Mouse (Mus musculus): ENCODE data around the gene Pilrb2. TPM values are rescaled to one million over a fixed set of nuclear protein-coding genes. Genes with fewer than 3 reads are reported as not detected.
"Not testable (repeated sequence)": the region's sequence is repeated elsewhere in the genome, so short reads cannot be mapped to it uniquely, and the experiment has no call there.

The Pilrb2 gene
- total RNA-seq, 2 experiments from 2014 or later: 0.81 TPM; not detected in 1

DNA sequence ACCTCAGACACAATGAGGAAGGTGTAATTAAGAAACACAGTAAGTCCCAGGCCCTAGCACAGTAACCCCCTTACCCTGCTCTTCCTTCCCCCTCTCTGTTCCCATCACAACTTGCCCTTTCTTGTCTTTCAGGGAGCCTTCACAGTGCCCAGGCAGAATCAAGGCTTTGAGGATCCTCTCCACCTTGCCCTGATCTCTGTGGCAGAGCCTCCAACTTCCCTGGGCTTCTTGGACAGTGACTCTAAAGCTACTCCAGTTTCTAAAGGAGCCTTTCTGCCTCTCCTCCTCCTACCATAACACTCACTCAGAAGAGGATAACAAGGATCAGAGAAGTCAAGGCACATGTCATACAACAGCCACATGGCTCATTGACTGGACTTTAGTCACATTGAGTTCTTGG is 35.0 kb downstream of the Pilrb2 start:
- intact Hi-C loops (cut with DNase I): no loop called here
- DNase-seq (ENCODE audit: low spot score): no peak

DNA sequence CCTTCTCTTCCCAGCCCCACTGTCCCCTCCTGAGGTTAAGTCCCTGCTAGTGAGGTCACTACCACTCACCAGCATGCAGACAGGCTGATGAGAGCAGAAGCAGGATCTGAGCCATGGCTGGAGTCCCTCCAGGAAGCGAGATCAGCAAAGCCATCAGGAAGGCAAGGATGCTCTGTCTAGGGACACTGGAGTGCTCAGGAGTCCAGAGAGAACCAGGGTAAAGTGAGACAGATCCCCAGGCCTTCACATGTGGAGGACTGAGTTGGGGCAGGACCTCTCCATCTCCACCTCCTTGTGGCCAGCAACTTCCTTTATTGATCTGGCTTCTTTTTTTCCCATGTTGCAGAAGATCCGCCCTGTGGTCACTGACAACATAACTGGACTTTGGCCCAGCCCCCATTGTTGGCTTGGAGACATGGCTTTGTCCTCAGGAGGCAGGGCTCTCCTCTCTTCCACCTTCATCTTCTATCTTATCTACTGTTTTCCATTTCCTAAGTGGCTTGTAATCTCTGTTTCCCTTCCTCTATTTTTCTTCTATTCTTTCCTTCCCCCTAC is 35.6 kb downstream of the Pilrb2 start, which contains the start of gene Pilra:
Gene Pilra, minus strand, starts transcription at position 316 of the 555 bp plus-strand sequence.
- intact Hi-C loops (cut with DNase I); DNase-seq (ENCODE audit: low spot score): not testable (repeated sequence)

DNA sequence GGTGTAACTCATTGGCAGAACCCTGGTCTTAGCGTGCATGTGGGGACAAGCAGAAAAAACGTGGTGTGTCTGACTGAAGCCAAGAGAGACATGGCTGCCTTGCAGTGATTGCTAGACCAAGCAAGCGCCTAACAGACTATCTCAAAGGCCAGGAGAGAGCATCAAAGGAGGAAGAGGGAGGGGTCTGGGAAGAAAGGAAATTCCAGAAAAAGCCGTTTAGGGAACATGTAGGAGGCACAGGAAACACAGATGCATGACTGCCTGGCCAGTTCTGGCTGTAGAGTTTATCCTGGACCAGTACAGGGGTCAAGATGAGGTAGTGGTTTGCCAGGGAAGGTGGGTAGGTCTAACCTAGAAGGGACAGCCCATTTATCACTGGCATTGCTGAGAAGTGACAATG is 38.1 kb downstream of the Pilrb2 start:
- intact Hi-C loops (cut with DNase I): no loop called here
- DNase-seq (ENCODE audit: low spot score): no peak

DNA sequence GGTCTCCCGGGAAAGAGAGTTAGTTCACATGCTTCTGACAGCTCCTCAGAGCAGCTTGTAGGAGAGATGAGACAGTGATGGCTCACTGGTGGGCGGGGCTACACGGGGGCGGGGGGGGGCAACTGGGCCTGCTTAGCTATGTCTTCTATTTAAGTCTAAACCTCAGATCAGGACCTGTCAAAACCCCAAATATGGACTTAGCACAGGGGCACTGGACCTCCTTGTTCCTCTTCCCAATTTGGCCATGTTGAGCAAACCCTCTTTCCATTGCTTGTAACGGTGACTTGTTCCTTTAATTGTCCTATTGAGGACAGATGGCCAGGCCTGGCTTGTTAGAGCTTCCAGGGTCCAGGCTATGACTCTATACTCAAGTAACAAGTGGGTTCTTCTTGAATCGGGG is 40.1 kb downstream of the Pilrb2 start:
- no peak for DNase-seq (ENCODE audit: low spot score)
- intact Hi-C loops (cut with DNase I): no loop called here

DNA sequence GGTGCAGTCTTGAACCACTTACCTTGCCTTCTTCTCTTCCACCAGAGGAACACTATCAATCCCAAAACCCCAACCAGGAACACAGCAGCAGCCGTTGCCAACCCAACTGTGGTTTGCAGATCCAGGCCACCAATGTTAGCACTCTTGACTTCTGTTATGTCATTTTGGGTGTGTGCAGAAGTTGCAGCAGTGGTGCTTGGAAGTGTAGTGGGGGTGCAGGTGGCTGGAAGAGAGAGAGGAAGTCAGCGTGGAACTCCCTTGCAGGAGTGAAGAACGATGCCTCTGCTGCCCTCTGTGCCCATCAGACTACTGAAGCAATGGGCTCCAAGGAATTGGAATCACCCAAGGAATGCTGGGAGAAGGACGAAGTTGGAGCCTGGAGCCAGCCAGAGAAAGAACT is 40.5 kb downstream of the Pilrb2 start:
- intact Hi-C loops (cut with DNase I): no loop called here
- no peak for DNase-seq (ENCODE audit: low spot score)

DNA sequence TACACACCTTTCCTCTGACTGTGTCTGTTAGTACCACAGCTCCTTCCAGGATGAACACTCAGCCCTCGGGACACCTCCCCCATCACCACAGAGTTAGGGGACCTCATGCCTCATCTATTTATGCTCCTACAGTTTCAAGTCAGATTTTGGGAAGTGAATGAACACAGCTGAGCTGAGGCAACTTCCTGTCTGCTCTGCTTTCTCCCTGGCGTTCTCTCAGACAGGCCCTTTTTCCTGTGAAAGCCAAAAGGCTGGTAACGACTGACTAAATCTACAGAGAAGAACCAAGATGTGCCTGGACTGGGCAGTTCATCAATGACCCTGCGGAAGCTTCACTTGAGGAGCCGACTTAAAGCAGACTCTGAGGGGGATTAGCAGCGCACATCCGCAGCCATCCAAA is 41.4 kb downstream of the Pilrb2 start:
- no peak for DNase-seq (ENCODE audit: low spot score)
- intact Hi-C loops (cut with DNase I): no loop called here

DNA sequence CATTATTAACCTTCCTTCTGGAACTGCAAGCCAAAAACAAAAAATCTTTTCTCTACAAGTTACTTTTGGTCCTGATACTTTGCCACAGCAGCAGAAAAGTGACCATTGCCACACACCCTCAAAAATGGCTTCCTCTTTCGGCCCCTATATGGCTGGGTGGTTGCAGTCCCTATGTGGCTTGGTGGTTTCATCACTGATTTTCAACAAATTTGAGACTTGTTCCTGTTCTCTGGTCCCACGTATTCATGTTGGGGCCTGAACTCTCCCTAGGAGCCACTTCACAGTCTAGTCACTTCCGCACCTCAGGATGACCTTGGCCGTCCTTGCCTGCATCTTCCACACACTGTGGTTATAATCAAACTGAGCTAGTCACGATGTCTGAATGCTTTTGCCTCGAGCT is 42.9 kb downstream of the Pilrb2 start:
- intact Hi-C loops (cut with DNase I): no loop called here
- no peak for DNase-seq (ENCODE audit: low spot score)

DNA sequence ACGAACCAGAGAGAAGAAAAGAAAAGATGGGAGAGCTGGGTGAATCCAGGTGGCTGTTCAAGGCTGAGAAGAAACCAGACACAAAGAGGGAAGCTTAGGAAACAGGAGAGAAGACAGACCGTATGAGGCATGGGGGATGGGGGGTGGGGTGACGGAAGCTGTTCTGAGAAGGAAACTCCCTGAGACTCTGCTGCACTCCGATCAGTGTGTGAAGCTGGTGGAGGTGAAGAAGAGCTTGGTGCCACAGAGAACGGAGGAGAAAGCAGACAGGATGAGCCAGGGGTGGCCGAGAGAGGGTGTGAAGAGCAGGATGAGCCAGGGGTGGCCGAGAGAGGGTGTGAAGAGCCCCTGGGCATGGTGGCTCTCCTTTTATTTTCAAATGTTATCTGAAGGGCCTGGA is 45.2 kb downstream of the Pilrb2 start:
- intact Hi-C loops (cut with DNase I): no loop called here
- DNase-seq (ENCODE audit: low spot score): no peak

DNA sequence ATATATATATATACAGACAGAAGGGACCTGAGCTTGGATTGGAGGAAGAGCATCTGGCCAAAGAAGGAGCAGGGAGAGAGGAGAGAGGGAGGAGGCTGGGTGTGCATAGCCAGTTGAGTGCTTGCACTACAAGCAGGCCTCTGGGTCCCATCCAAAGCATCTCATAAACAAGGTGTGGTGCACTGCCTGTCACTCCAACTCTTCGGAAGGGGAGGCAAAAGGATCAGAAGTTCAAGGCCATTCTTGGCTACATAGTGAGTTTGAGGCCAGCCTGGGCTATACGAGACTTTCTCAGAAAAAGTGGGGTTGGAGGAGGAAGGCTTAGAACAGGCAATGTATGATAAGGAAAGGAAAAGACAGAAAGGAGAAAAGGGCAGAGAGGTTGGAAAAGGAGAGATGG is 45.6 kb downstream of the Pilrb2 start:
- DNase-seq (ENCODE audit: low spot score): no peak
- intact Hi-C loops (cut with DNase I): no loop called here

DNA sequence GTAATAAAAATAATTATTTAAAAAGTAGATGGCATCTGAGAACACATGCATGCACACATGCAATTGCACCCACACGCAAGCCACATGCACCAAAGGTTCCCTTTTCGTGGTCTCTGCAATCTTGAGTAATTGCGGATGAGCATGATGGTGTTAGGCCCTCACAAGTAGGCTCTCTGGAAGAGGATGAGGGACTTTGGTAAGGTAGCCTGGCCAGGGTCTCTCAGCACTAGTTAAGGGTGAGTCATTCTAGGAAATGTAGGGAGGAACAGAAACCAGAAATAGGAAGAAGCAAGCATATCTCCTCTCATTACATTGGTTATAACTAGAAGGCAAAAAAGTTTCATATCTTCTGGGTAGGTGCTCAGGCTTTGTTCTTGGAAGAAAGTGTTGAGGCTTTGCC is 46.6 kb downstream of the Pilrb2 start:
- intact Hi-C loops (cut with DNase I): no loop called here
- DNase-seq (ENCODE audit: low spot score): no peak

DNA sequence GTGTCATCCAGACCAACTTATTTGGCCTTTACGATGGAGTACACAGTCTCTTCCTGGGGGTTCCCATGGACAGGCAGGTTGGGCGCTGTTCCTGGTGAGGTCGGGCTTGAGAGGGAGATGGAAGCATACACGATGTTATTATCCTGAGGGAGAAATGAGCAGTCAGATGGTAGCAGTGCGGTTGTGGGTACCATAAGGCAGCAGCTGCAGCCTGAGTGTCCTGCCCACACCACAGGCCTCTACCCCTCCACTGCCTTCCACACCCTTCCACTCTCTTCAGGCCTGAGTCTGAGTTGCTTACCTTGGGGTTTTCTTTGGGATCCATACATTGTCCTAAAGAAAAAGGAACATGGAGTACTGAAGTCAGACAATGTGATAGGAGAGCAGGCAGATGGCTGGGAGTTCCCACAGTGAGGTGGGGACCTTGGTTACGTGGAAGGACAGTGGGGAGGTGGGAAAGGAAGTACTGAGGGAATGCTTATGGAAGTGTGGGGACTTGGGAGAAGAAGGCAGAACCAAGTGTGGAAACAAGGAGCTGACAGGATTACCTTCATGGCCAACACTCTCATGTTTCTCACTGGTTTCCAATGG is 48.1 kb downstream of the Pilrb2 start:
- intact Hi-C loops (cut with DNase I): no loop called here
- DNase-seq (ENCODE audit: low spot score): no peak

DNA sequence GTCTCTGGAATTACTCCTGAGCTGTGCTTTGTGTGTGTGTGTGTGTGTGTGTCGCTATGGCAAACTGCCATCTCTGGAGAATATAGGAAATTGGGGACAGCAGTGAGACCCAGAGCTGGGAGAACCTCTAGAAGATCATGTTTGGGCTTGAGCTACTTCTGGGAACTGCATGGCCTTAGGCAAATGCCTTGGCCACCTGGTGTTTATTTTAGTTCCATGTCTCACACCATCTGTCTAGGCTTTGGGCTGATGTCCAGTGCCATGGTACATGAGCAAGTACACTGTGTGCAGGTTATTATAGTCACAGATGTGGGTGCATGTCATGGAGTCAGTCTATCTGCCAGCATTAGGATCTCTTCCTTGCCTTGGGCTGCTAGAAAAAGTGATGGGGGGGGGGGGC is 49.0 kb downstream of the Pilrb2 start:
- intact Hi-C loops (cut with DNase I): no loop called here
- no peak for DNase-seq (ENCODE audit: low spot score)

DNA sequence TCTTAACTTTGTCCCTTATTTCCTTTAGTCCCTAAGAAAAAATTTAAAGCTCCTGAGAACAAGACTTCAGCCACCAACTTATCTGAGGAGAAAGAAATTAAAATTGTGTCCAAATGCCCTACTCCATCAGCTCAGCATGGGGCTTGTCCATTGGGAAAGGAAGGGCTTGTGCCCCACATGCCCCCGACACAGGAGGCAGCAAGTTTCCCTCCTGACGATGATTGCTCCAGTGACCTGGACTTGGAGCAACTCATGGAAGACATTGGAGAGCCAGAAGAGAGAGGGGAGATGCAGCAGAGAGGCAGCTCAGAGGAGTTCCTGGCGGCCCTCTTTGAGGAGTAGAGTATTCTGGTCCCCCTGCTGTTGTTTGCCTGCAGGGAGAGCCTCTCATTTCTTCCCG is 49.5 kb downstream of the Pilrb2 start:
- intact Hi-C loops (cut with DNase I): no loop called here
- DNase-seq (ENCODE audit: low spot score): no peak

DNA sequence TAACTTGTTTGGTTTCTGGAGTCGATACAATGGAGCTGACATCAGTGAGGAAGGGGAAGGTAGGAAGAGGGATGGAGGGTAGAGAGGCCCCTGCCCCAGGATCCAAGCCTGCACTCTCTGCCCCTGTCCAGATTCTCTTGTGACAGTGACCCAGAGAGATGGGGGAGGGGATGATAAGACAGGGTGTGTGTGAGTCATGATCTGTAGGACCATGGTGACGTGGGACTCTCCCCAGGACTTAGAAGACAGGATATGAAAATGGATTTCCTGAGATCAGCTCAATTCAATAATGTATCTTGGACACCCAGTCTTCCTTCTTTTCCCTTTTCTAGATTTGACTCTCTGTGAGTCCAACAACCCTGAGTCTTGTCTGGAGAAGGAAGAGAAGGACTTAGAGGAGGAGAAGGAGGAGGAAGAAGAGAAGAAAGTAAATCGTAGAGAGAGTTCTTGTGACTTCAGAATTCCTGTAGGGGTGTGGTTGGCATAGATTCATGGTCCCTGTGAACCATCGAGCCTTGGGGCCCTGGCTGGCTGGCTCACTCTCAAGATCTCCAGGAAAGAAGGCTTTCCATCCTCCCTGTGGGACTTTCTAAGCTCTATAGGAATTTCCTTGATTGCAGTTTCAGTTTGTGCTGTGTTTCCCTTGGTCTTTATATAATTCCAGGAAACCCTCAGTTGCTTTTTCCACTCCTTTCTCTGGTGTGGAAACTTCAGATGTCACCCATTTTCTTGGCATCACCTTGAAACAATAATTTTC is 54.0 kb downstream of the Pilrb2 start:
- intact Hi-C loops (cut with DNase I): no loop called here
- no peak for DNase-seq (ENCODE audit: low spot score)

Other genes starting within 250 kb of the Pilrb2 start
- under 1 TPM; 0.11 to 0.36 TPM for gene Fbxo24, start 242.8 kb downstream of the Pilrb2 start, total RNA-seq (2021)
- 10 to 100 TPM; 17.6 to 18.2 TPM for gene Lrch4, start 242.7 kb downstream of the Pilrb2 start, total RNA-seq (2021)
- 1 to 10 TPM; 3.2 to 4.5 TPM for gene Gm20605, start 242.6 kb downstream of the Pilrb2 start, total RNA-seq (2021)
- gene Sap25, start 230.5 kb downstream of the Pilrb2 start, total RNA-seq (2021): 1 to 10 TPM; 3.0 to 3.9 TPM
- gene Irs3, start 226.1 kb downstream of the Pilrb2 start, total RNA-seq (2021): under 1 TPM; 0.29 to 0.48 TPM
- gene Agfg2, start 187.1 kb downstream of the Pilrb2 start, total RNA-seq (2021): 10 to 100 TPM; 11.8 to 13.3 TPM
- under 1 TPM; 0.98 to 0.99 TPM for gene Nyap1, start 130.2 kb downstream of the Pilrb2 start, total RNA-seq (2021)
- gene Tsc22d4, start 126.1 kb downstream of the Pilrb2 start, total RNA-seq (2021): 100 to 1,000 TPM; 282 to 288 TPM
- gene Ppp1r35, start 93.0 kb downstream of the Pilrb2 start, total RNA-seq (2021): 10 to 100 TPM; 11.1 to 13.4 TPM
- 10 to 100 TPM; 20.6 to 29.3 TPM for gene Mepce, start 84.2 kb downstream of the Pilrb2 start, total RNA-seq (2021)
- gene Zcwpw1, start 84.0 kb downstream of the Pilrb2 start, total RNA-seq (2021): under 1 TPM; 0.57 to 0.89 TPM
- gene Pilra, start 35.5 kb downstream of the Pilrb2 start, total RNA-seq (2021): 1 to 10 TPM; 1.7 to 1.9 TPM
- gene Pilrb1, start 13.7 kb downstream of the Pilrb2 start, total RNA-seq (2021): under 1 TPM; 0.61 to 0.83 TPM
- under 1 TPM; 0.17 to 0.31 TPM for gene Cyp3a13, start 49.8 kb upstream of the Pilrb2 start, total RNA-seq (2021)
- under 1 TPM; 0.26 to 0.42 TPM for gene Gjc3, start 91.3 kb upstream of the Pilrb2 start, total RNA-seq (2021)
- not detected for gene Azgp1, start 109.7 kb upstream of the Pilrb2 start, total RNA-seq (2021)
- gene Smok3a, start 149.4 kb upstream of the Pilrb2 start, total RNA-seq (2021): not detected
- not detected for gene Smok3b, start 149.6 kb upstream of the Pilrb2 start, total RNA-seq (2021)
- gene Smok3c, start 181.4 kb upstream of the Pilrb2 start, total RNA-seq (2021): not detected
- 10 to 100 TPM; 14.3 to 16.2 TPM for gene Zkscan1, start 213.3 kb upstream of the Pilrb2 start, total RNA-seq (2021)
- 10 to 100 TPM; 10.5 to 13.2 TPM for gene Zscan21, start 245.1 kb upstream of the Pilrb2 start, total RNA-seq (2021)

All from heart, postnatal 25 days (tissue).